ENCODE assay signal across 8 mouse cellular contexts in the genomic region with DNA sequence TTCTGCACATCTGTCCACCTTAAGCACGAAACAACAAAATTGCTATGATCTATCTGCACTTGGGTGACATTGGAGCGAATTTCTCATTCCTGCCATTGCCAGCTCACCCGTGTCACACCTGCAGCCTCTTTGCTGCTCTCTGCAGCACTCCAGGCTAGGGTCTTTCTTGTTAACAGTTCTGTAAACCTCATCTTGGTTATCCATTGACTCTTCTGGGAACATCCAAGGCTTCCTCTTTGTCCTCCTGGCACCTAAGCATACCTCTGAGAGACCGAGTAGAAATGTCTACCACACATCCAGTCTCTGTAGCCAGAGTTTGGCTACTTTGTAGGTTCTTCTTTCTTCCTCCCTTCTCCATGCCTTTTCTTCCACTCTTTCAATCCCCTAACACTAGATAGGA. TPM values are rescaled to one million over a fixed set of nuclear protein-coding genes. Genes with fewer than 3 reads are reported as not detected.
DNase-seq lines count a peak whose midpoint lies in the region; ATAC-seq and TF ChIP-seq lines count a peak whose summit lies in the region.
"Had no signal": no experiment of that assay in that cellular context is flagged by ENCODE, and none has a peak within 500 bp of the region (broad histone marks: within the 10 kb centered on the region; RNA-seq: fewer than 3 reads in every experiment).

No protein-coding gene starts in this region.

- ATAC-seq in kidney, embryonic 15.5 days (replicated peaks; ENCODE audit: low FRiP score), result no peak
- no peak for ATAC-seq in liver, embryonic 14.5 days (ENCODE audit: insufficient read depth)

- H3K79me2 ChIP-seq in MEL (ENCODE audit: control insufficient read depth, insufficient read depth, low read length, poor library complexity), result peaks cover 35% of the 10 kb centered on the region

- H3K27ac ChIP-seq in kidney, embryonic 15.5 days, result peak overlapping the region; percentile 87
- peak overlapping the region; percentile 74 for H3K27ac ChIP-seq in MEL (ENCODE audit: control insufficient read depth, low read depth, low read length)
- peak overlapping the region; percentile 81 for H3K27ac ChIP-seq in liver, embryonic 14.5 days

- DNase-seq in kidney, postnatal 10 days, result no peak
- no peak for DNase-seq in MEL (ENCODE audit: low read depth, low spot score)
- no peak for DNase-seq in liver, embryonic 14.5 days (ENCODE audit: low read depth in 3 of 3, low spot score in 3 of 3)
- no peak for DNase-seq in retina, embryonic 14.5 days (ENCODE audit: low spot score)
- no peak for DNase-seq in adrenal gland, postnatal 10 days

- no peak overlapping the region for H3K4me3 ChIP-seq in kidney, embryonic 15.5 days (replicated peaks)
- H3K4me3 ChIP-seq in E14TG2a.4 (replicated peaks; ENCODE audit: low read length), result peak overlapping the region; percentile 64
- no peak overlapping the region for H3K4me3 ChIP-seq in MEL (ENCODE audit: control insufficient read depth in 1 of 2, insufficient read depth in 1 of 2, low read depth in 2 of 2, low read length in 2 of 2)
- peak overlapping the region in 1 of 2 experiments; percentile 61; a peak in 1 of 4 replicates for H3K4me3 ChIP-seq in liver, embryonic 14.5 days (ENCODE audit: insufficient read depth in 1 of 2, low read depth in 2 of 2, low read length in 2 of 2)
- H3K4me3 ChIP-seq: forebrain, embryonic 10.5 days had no signal

- no peaks in the 10 kb centered on the region for H3K27me3 ChIP-seq in kidney, embryonic 15.5 days
- no peaks in the 10 kb centered on the region for H3K27me3 ChIP-seq in E14TG2a.4 (ENCODE audit: insufficient read depth, low read length)
- no peaks in the 10 kb centered on the region for H3K27me3 ChIP-seq in MEL (ENCODE audit: control insufficient read depth in 1 of 2, insufficient read depth in 2 of 2, low read length in 2 of 2)
- no peaks in the 10 kb centered on the region for H3K27me3 ChIP-seq in liver, embryonic 14.5 days (ENCODE audit: control insufficient read depth, insufficient read depth, low read length)

- TF ChIP-seq EP300 in MEL (IDR thresholded peaks at IDR 0.05; ENCODE audit: low read depth in 1 of 2, low read length in 2 of 2), result no peak
- no peak for TF ChIP-seq EP300 in liver, embryonic 14.5 days (IDR thresholded peaks at IDR 0.05; ENCODE audit: low read depth)

- WGBS in kidney, embryonic 15.5 days, result 79% methylated on average over 4 of the region's 4 CpGs
- WGBS in liver, embryonic 14.5 days (ENCODE audit: insufficient replicate concordance), result 61% methylated on average over 4 of the region's 4 CpGs

- TF ChIP-seq CTCF in E14TG2a.4 (conservative IDR thresholded peaks at IDR 0.05; ENCODE audit: low read length) (no peak), MEL (IDR thresholded peaks at IDR 0.05 in 2 of 3, conservative IDR thresholded peaks at IDR 0.05 in 1 of 3; ENCODE audit: control insufficient read depth in 1 of 3, insufficient read depth in 1 of 3, low read depth in 2 of 3, low read length in 3 of 3, poor library complexity in 1 of 3, severe bottlenecking in 1 of 3) (no peak)
- TF ChIP-seq CTCF in liver, embryonic 14.5 days (IDR thresholded peaks at IDR 0.05; ENCODE audit: low read depth), result no peak

- peaks cover 53% of the 10 kb centered on the region for H3K4me1 ChIP-seq in kidney, embryonic 15.5 days
- H3K4me1 ChIP-seq in E14TG2a.4 (replicated peaks; ENCODE audit: low read depth, low read length) (peaks cover 68% of the 10 kb centered on the region), MEL (ENCODE audit: control insufficient read depth in 1 of 2, insufficient read depth in 2 of 2, low read length in 2 of 2) (peaks cover 12 to 26% of the 10 kb centered on the region in 2 experiments)
- peaks cover 24 to 40% of the 10 kb centered on the region in 2 experiments for H3K4me1 ChIP-seq in liver, embryonic 14.5 days (replicated peaks; ENCODE audit: control insufficient read depth in 2 of 2, insufficient read depth in 2 of 2, low read length in 1 of 2)

- peak overlapping the region; percentile 38; the same call in 1 of the 2 replicates for H3K4me2 ChIP-seq in kidney, embryonic 15.5 days
- peak overlapping the region; percentile 83 for H3K4me2 ChIP-seq in liver, embryonic 14.5 days (ENCODE audit: low read depth)

- no peak overlapping the region for H3K9ac ChIP-seq in kidney, embryonic 15.5 days
- peak overlapping the region; percentile 4; the same call in 1 of the 2 replicates for H3K9ac ChIP-seq in MEL (ENCODE audit: control insufficient read depth, low read depth, low read length, poor library complexity, severe bottlenecking)
- no peak overlapping the region for H3K9ac ChIP-seq in liver, embryonic 14.5 days (replicated peaks)

- no peak for TF ChIP-seq RAD21 in MEL (IDR thresholded peaks at IDR 0.05; ENCODE audit: low read depth, low read length)

- TF ChIP-seq POLR2A in MEL (IDR thresholded peaks at IDR 0.05; ENCODE audit: control insufficient read depth in 1 of 2, insufficient read depth in 1 of 2, low read depth in 1 of 2, low read length in 2 of 2, poor library complexity in 1 of 2), result no peak

- H3K36me3 ChIP-seq in kidney, embryonic 15.5 days, result peaks cover 18% of the 10 kb centered on the region; the same call in 1 of the 2 replicates
- H3K36me3 ChIP-seq in E14TG2a.4 (ENCODE audit: insufficient read depth, low read length), result peaks cover 85% of the 10 kb centered on the region
- H3K36me3 ChIP-seq in MEL (ENCODE audit: control insufficient read depth in 1 of 2, insufficient read depth in 2 of 2, low read length in 2 of 2), result peaks cover 0 to 35% of the 10 kb centered on the region in 2 experiments; a peak in 3 of 4 replicates
- no peaks in the 10 kb centered on the region for H3K36me3 ChIP-seq in liver, embryonic 14.5 days (replicated peaks; ENCODE audit: control insufficient read depth, insufficient read depth, low read depth)

- no peaks in the 10 kb centered on the region for H3K9me3 ChIP-seq in kidney, embryonic 15.5 days (replicated peaks)
- H3K9me3 ChIP-seq in E14TG2a.4 (ENCODE audit: low read length), result no peaks in the 10 kb centered on the region
- H3K9me3 ChIP-seq in MEL (replicated peaks; ENCODE audit: insufficient read depth, low read length), result no peaks in the 10 kb centered on the region
- H3K9me3 ChIP-seq in liver, embryonic 14.5 days (ENCODE audit: control insufficient read depth, low read length), result no peaks in the 10 kb centered on the region
- H3K9me3 ChIP-seq: forebrain, embryonic 10.5 days had no signal

TF ChIP-seq in MEL, 35 proteins besides CTCF, POLR2A, EP300 and RAD21:
- TF ChIP-seq ZC3H11A (IDR thresholded peaks at IDR 0.05; ENCODE audit: low read depth, low read length) (no peak), TAL1 (IDR thresholded peaks at IDR 0.05; ENCODE audit: low read length) (no peak), UBTF (IDR thresholded peaks at IDR 0.05; ENCODE audit: borderline replicate concordance, insufficient read depth, low read depth, low read length) (no peak), GABPA (IDR thresholded peaks at IDR 0.05; ENCODE audit: low read depth, low read length) (no peak), ZNF384 (IDR thresholded peaks at IDR 0.05; ENCODE audit: low read depth, low read length) (no peak), MAX (IDR thresholded peaks at IDR 0.05; ENCODE audit: low read length) (no peak), JUND (IDR thresholded peaks at IDR 0.05; ENCODE audit: low read depth, low read length) (no peak), CHD2 (IDR thresholded peaks at IDR 0.05; ENCODE audit: low read length) (no peak), BHLHE40 (IDR thresholded peaks at IDR 0.05; ENCODE audit: borderline replicate concordance, low read depth, low read length) (no peak), HCFC1 (IDR thresholded peaks at IDR 0.05; ENCODE audit: low read depth, low read length) (no peak), SMC3 (IDR thresholded peaks at IDR 0.05; ENCODE audit: low read depth, low read length) (no peak)
TF ChIP-seq in MEL: peak in this region for 0.

RNA-seq across cellular contexts. Expression of a gene that starts 28.8 kb away (rescaled TPM):
- 15.9 and 16.0 TPM in 2 replicates for polyA plus RNA-seq in kidney, embryonic 15.5 days (2015; fragmentation: Nextera tagmentation; extraction: Ambion mirVana)
- total RNA-seq in MEL (2012; rRNA removed), result 31.4 and 33.7 TPM in 2 replicates
- polyA plus RNA-seq in MEL (2012; ENCODE audit: insufficient read depth in 1 of 2, insufficient read length in 2 of 2, low read depth in 1 of 2, low replicate concordance in 2 of 2, missing spikeins in 1 of 2), result 10 to 100 TPM in 1 of 2 experiments, not detected in 1; 60.2 TPM
- 1.7 and 2.0 TPM in 2 replicates for polyA plus RNA-seq in liver, embryonic 14.5 days (2012; rRNA removed)
- polyA plus RNA-seq in liver, embryonic 14.5 days (2014; fragmentation: Nextera tagmentation; extraction: Ambion mirVana), result 0.36 and 0.58 TPM in 2 replicates
- 1 to 10 TPM; 4.5 to 7.6 TPM for total RNA-seq in adrenal gland, postnatal 10 days (2021)

RNA-seq across cellular contexts. Expression of a gene that starts 45.7 kb away (rescaled TPM):
- 39.8 and 45.1 TPM in 2 replicates for polyA plus RNA-seq in kidney, embryonic 15.5 days (2015; fragmentation: Nextera tagmentation; extraction: Ambion mirVana)
- 34.6 and 36.1 TPM in 2 replicates for total RNA-seq in MEL (2012; rRNA removed)
- 10 to 100 TPM in 1 of 2 experiments, not detected in 1; 72.4 TPM for polyA plus RNA-seq in MEL (2012; ENCODE audit: insufficient read depth in 1 of 2, insufficient read length in 2 of 2, low read depth in 1 of 2, low replicate concordance in 2 of 2, missing spikeins in 1 of 2)
- 14.2 and 17.4 TPM in 2 replicates for polyA plus RNA-seq in liver, embryonic 14.5 days (2012; rRNA removed)
- 14.3 and 18.9 TPM in 2 replicates for polyA plus RNA-seq in liver, embryonic 14.5 days (2014; fragmentation: Nextera tagmentation; extraction: Ambion mirVana)
- 10 to 100 TPM; 61.8 to 73.3 TPM for total RNA-seq in adrenal gland, postnatal 10 days (2021)

RNA-seq across cellular contexts. Expression of a gene that starts 55.0 kb away (rescaled TPM):
- polyA plus RNA-seq in kidney, embryonic 15.5 days (2015; fragmentation: Nextera tagmentation; extraction: Ambion mirVana), result 74.6 and 75.3 TPM in 2 replicates
- 45.5 and 46.8 TPM in 2 replicates for total RNA-seq in MEL (2012; rRNA removed)
- polyA plus RNA-seq in MEL (2012; ENCODE audit: insufficient read depth in 1 of 2, insufficient read length in 2 of 2, low read depth in 1 of 2, low replicate concordance in 2 of 2, missing spikeins in 1 of 2), result 10 to 100 TPM in 1 of 2 experiments, not detected in 1; 75.7 TPM
- polyA plus RNA-seq in liver, embryonic 14.5 days (2012; rRNA removed), result 16.1 and 18.0 TPM in 2 replicates
- polyA plus RNA-seq in liver, embryonic 14.5 days (2014; fragmentation: Nextera tagmentation; extraction: Ambion mirVana), result 23.1 and 24.9 TPM in 2 replicates
- total RNA-seq in adrenal gland, postnatal 10 days (2021), result 10 to 100 TPM; 27.2 to 38.8 TPM
